Mouse (Mus musculus) 3134 (cell line): Measurements from ENCODE around the gene Apom.

ENCODE experiments used
- DNase-seq: peaks from one replicate; pipeline ENCODE4 v3.0.0-alpha.2; 2011; ENCODE audit warnings: low spot score; ENCODE audit not compliant: insufficient read length; ENCODE audit errors: extremely low read depth

The Apom gene

GRCm38 (mm10) chr17:35101161-35101560 is 30.7 kb downstream of the Apom start:
- no peak for DNase-seq

GRCm38 (mm10) chr17:35100196-35100765 is 31.6 kb downstream of the Apom start:
- DNase-seq = no peak

- no peak for DNase-seq
Observed at GRCm38 (mm10) chr17:35097164-35097655, 34.6 kb downstream of the Apom start.

- DNase-seq = no peak
Observed at GRCm38 (mm10) chr17:35096597-35096996, 35.3 kb downstream of the Apom start.

GRCm38 (mm10) chr17:35094475-35095365 is 37.1 kb downstream of the Apom start:
- no peak for DNase-seq

- no peak for DNase-seq
Observed at GRCm38 (mm10) chr17:35092403-35093198, 39.2 kb downstream of the Apom start.

- DNase-seq = no peak
Observed at GRCm38 (mm10) chr17:35090166-35090932, 41.5 kb downstream of the Apom start.

- peak; percentile 95 for DNase-seq
Observed at GRCm38 (mm10) chr17:35088825-35089644, 42.8 kb downstream of the Apom start, which contains the start of gene Abhd16a. Abhd16a (plus strand) TSS chr17:35089263.

GRCm38 (mm10) chr17:35088151-35088550 is 43.7 kb downstream of the Apom start:
- no peak for DNase-seq

- no peak for DNase-seq
Observed at GRCm38 (mm10) chr17:35085208-35085865, 46.5 kb downstream of the Apom start, which contains the start of gene Ly6g6f. Ly6g6f (minus strand) TSS chr17:35085610.

- no peak for DNase-seq
Observed at GRCm38 (mm10) chr17:35083929-35084497, 47.8 kb downstream of the Apom start.

GRCm38 (mm10) chr17:35082841-35083576 is 48.8 kb downstream of the Apom start:
- DNase-seq = no peak

GRCm38 (mm10) chr17:35080710-35081109 is 51.1 kb downstream of the Apom start:
- no peak for DNase-seq

- no peak for DNase-seq
Observed at GRCm38 (mm10) chr17:35080248-35080647, 51.6 kb downstream of the Apom start.

GRCm38 (mm10) chr17:35079778-35080177 is 52.1 kb downstream of the Apom start:
- DNase-seq = no peak
